Mouse (Mus musculus) bone marrow, adult 2 months (tissue): Measurements from ENCODE around the gene Vgll4.

Experiments
- CTCF ChIP-seq: fragments of 200-500 bp; IDR thresholded peaks from 2 replicates; pipeline ENCODE4 v1.5.1; 2011; ENCODE audit warnings: low read length, control low read depth; ENCODE audit not compliant: control insufficient read depth, insufficient read depth
- POLR2A ChIP-seq: fragments of 200-500 bp; IDR thresholded peaks from 2 replicates; pipeline ENCODE4 v1.6.1; 2011; ENCODE audit warnings: low read depth, mild to moderate bottlenecking, control low read depth, low read length, borderline replicate concordance; ENCODE audit not compliant: control insufficient read depth

DNA sequence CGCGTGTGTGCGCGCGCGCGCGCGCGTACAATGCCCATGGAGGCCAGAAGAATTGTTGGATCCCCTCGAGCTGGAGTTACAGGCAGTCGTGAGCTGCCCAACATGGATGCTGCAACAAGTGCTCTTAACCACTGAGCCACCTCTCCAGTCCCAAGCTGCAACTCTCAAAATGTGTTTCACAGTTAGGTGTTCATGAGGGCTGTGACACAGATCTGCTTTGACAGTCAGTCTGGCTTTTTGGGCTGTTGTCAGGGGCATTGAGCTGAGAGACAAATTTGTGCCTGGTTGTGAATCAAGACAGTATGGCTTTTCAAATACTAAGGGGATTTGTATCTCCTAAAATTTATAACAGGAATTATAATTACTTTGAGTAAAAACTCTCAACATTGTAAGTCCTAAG is 78.5 kb downstream of the Vgll4 start:
- TF ChIP-seq POLR2A, result no peak
- TF ChIP-seq CTCF, result no peak
